Mouse (Mus musculus): ENCODE results near the gene C1qbp. TPM values are rescaled to one million over a fixed set of nuclear protein-coding genes. Genes with fewer than 3 reads are reported as not detected.

C1qbp gene
- total RNA-seq, 2 experiments from 2014 or later = 96.4 to 119 TPM

Other genes with a start within 250 kb of the C1qbp start
- gene Zfp3, start 218.8 kb downstream of the C1qbp start, total RNA-seq (2021) = 10 to 100 TPM in 1 of 2 experiments, 1 to 10 TPM in 1; 7.4 to 11.4 TPM
- not detected for gene Scimp, start 170.4 kb downstream of the C1qbp start, total RNA-seq (2021)
- gene Rabep1, start 138.2 kb downstream of the C1qbp start, total RNA-seq (2021) = 10 to 100 TPM; 27.0 to 31.3 TPM
- 10 to 100 TPM; 26.5 to 32.2 TPM for gene Nup88, start 13.1 kb downstream of the C1qbp start, total RNA-seq (2021)
- 10 to 100 TPM; 11.2 to 13.7 TPM for gene Rpain, start 12.8 kb downstream of the C1qbp start, total RNA-seq (2021)
- 1 to 10 TPM; 6.5 to 8.0 TPM for gene Dhx33, start 21.4 kb upstream of the C1qbp start, total RNA-seq (2021)
- 1 to 10 TPM; 3.3 to 4.0 TPM for gene Mis12, start 36.6 kb upstream of the C1qbp start, total RNA-seq (2021)
- gene Derl2, start 36.8 kb upstream of the C1qbp start, total RNA-seq (2021) = 10 to 100 TPM; 11.7 to 12.6 TPM
- under 1 TPM in 1 of 2 experiments, not detected in 1; 0.17 TPM for gene 6330403K07Rik, start 50.5 kb upstream of the C1qbp start, total RNA-seq (2021)
- under 1 TPM; 0.22 to 0.38 TPM for gene Nlrp1a, start 161.7 kb upstream of the C1qbp start, total RNA-seq (2021)
- under 1 TPM in 1 of 2 experiments, not detected in 1; 0.07 TPM for gene Nlrp1b, start 247.7 kb upstream of the C1qbp start, total RNA-seq (2021)